Mouse (Mus musculus) CH12F3 (cell line): ENCODE data around the gene Olfr1062.
"Not testable (repeated sequence)": the region's sequence is repeated elsewhere in the genome, so short reads cannot be mapped to it uniquely, and the experiment has no call there.

Experiments
- in situ Hi-C: fragments of 300-500 bp; cut with MboI; formaldehyde crosslinking; loops from 2 replicates; pipeline ENCODE4 v1.14.3; 2020; ENCODE audit warnings: low sequenced_read_pairs

The Olfr1062 gene

GRCm38 (mm10) chr2:86426649-86427048, at the start of gene Olfr1062:
TSS of gene Olfr1062 (minus strand) at chr2:86426749.
- in situ Hi-C loops: not testable (repeated sequence)

- in situ Hi-C loops: no loop called here
Measured at GRCm38 (mm10) chr2:86464442-86465109, 38.0 kb upstream of the Olfr1062 start.

GRCm38 (mm10) chr2:86460434-86460833, 33.9 kb upstream of the Olfr1062 start:
- in situ Hi-C loops: no loop called here

GRCm38 (mm10) chr2:86456169-86456568, 29.6 kb upstream of the Olfr1062 start, which contains the start of gene Olfr1066:
TSS of gene Olfr1066 (minus strand) at chr2:86456269.
- in situ Hi-C loops: no loop called here

- in situ Hi-C loops: not testable (repeated sequence)
Measured at GRCm38 (mm10) chr2:86450491-86450890, 23.9 kb upstream of the Olfr1062 start, which contains the start of gene Olfr1065. TSS of gene Olfr1065 (minus strand) at chr2:86450591.

GRCm38 (mm10) chr2:86442101-86442500, 15.6 kb upstream of the Olfr1062 start:
- in situ Hi-C loops: not testable (repeated sequence)

- in situ Hi-C loops: not testable (repeated sequence)
Measured at GRCm38 (mm10) chr2:86428511-86428910, 2.0 kb upstream of the Olfr1062 start.

- in situ Hi-C loops: no loop called here
Measured at GRCm38 (mm10) chr2:86413950-86414349, 12.6 kb downstream of the Olfr1062 start, which contains the start of gene Olfr1061. TSS of gene Olfr1061 (minus strand) at chr2:86414050.

GRCm38 (mm10) chr2:86395114-86395513, 31.4 kb downstream of the Olfr1062 start:
- in situ Hi-C loops: no loop called here

GRCm38 (mm10) chr2:86388461-86388860, 38.1 kb downstream of the Olfr1062 start, which contains the start of gene Olfr1058:
TSS of gene Olfr1058 (minus strand) at chr2:86388561.
- in situ Hi-C loops: not testable (repeated sequence)

GRCm38 (mm10) chr2:86378293-86378692, 48.3 kb downstream of the Olfr1062 start, which contains the start of gene Olfr1057:
TSS of gene Olfr1057 (minus strand) at chr2:86378393.
- in situ Hi-C loops: no loop called here
